Mouse (Mus musculus) heart, postnatal 0 days (tissue): ENCODE data around the gene Cnn3.

Experiments used
- CTCF ChIP-seq: IDR thresholded peaks from 2 replicates; pipeline ENCODE4 v1.5.1; 2016; ENCODE audit warnings: antibody characterized with exemption, control low read depth, low read depth
- EP300 ChIP-seq: IDR thresholded peaks from 2 replicates; pipeline ENCODE4 v1.6.1; 2016; ENCODE audit warnings: antibody characterized with exemption, low read depth

DNA sequence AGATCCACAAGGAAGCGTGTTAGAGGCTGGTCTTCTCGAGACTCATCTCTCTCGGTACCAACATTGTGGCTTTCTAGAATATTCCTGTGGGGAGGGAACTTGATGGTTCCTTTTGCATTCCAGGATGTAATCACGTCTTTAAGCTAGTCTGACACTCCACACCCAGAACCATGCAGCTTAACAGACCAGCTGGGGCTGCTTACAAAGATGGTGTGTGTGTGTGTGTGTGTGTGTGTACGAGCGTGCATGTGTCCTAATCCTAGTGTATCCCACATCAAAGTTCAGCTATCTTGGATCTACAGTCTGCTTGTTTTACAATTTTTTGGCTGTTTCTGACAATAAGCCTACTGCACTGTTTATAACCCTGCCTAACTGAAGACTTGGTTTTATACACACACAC, 29.3 kb upstream of the Cnn3 start:
- no peak for TF ChIP-seq CTCF
- no peak for TF ChIP-seq EP300
